ENCODE assay signal across 20 mouse cellular contexts in genomic region chr17:64941555-64941954, GRCm38 (mm10).
"Had no signal": no experiment of that assay in that cellular context is flagged by ENCODE, and none has a peak within 500 bp of the region (broad histone marks: within the 10 kb centered on the region; RNA-seq: fewer than 3 reads in every experiment).

No protein-coding gene starts in this region.

- H3K4me1 ChIP-seq: lung, embryonic 15.5 days; megakaryocyte, embryonic 14.5 days had no signal

- H3K4me2 ChIP-seq: lung, embryonic 15.5 days; midbrain, embryonic 11.5 days; midbrain, embryonic 13.5 days; midbrain, embryonic 15.5 days; neural tube, embryonic 13.5 days; neural tube, embryonic 15.5 days had no signal

- H3K9me3 ChIP-seq: lung, embryonic 15.5 days; midbrain, embryonic 13.5 days; midbrain, embryonic 15.5 days; neural tube, embryonic 15.5 days had no signal

- H3K27me3 ChIP-seq: lung, embryonic 15.5 days; megakaryocyte, embryonic 14.5 days; midbrain, embryonic 13.5 days; midbrain, embryonic 15.5 days; neural tube, embryonic 13.5 days; neural tube, embryonic 15.5 days had no signal

- H3K36me3 ChIP-seq: lung, embryonic 15.5 days; midbrain, embryonic 13.5 days; midbrain, embryonic 15.5 days; neural tube, embryonic 13.5 days; neural tube, embryonic 15.5 days had no signal

- H3K27ac ChIP-seq: lung, embryonic 15.5 days; macrophage; midbrain, embryonic 13.5 days; midbrain, embryonic 15.5 days; neural tube, embryonic 13.5 days; neural tube, embryonic 15.5 days had no signal

- H3K9ac ChIP-seq: lung, embryonic 15.5 days; midbrain, embryonic 13.5 days; midbrain, embryonic 15.5 days; neural tube, embryonic 13.5 days; neural tube, embryonic 15.5 days had no signal

- ATAC-seq: lung, postnatal 0 days; midbrain, embryonic 13.5 days; midbrain, embryonic 15.5 days had no signal

- H3K4me3 ChIP-seq: lung, embryonic 15.5 days; megakaryocyte, embryonic 14.5 days; midbrain, embryonic 13.5 days; midbrain, embryonic 15.5 days; neural tube, embryonic 13.5 days; neural tube, embryonic 15.5 days had no signal

- DNase-seq: lung, adult 2 months; lung, postnatal 14 days; lung, postnatal 36 days; retina, postnatal 1 day; right cerebral cortex, adult 18-20 months; right cerebral cortex, postnatal 25 days; right cerebral cortex, postnatal 4 days; spleen, adult 18-20 months; thymus, adult 18-20 months; thymus, postnatal 14 days; thymus, postnatal 36 days had no signal
